Comparison of ENCODE assay signal across 34 mouse cellular contexts in genomic region chr4:141464722-141465121, GRCm38 (mm10). TPM values are rescaled to one million over a fixed set of nuclear protein-coding genes. Genes with fewer than 3 reads are reported as not detected.
"Had no signal": no experiment of that assay in that cellular context is flagged by ENCODE, and none has a peak within 500 bp of the region (broad histone marks: within the 10 kb centered on the region; RNA-seq: fewer than 3 reads in every experiment).

No protein-coding gene starts in this region.

- H3K4me2 ChIP-seq: heart, embryonic 11.5 days; heart, embryonic 13.5 days; heart, embryonic 15.5 days; hindbrain, embryonic 13.5 days; hindbrain, embryonic 15.5 days; kidney, embryonic 15.5 days; limb, embryonic 12.5 days; liver, embryonic 12.5 days had no signal

- H3K4me3 ChIP-seq: heart, embryonic 13.5 days; heart, embryonic 15.5 days; hindbrain, embryonic 13.5 days; hindbrain, embryonic 15.5 days; kidney, embryonic 15.5 days; left cerebral cortex, adult 2 months; limb, embryonic 10.5 days; limb, embryonic 12.5 days; liver, embryonic 12.5 days had no signal

- H3K9me3 ChIP-seq: heart, embryonic 13.5 days; heart, embryonic 15.5 days; hindbrain, embryonic 13.5 days; hindbrain, embryonic 15.5 days; kidney, embryonic 15.5 days; limb, embryonic 10.5 days; limb, embryonic 12.5 days; liver, embryonic 12.5 days had no signal

- H3K9ac ChIP-seq: heart, embryonic 13.5 days; heart, embryonic 15.5 days; hindbrain, embryonic 13.5 days; hindbrain, embryonic 15.5 days; kidney, embryonic 15.5 days; limb, embryonic 12.5 days; liver, embryonic 12.5 days; liver, embryonic 14.5 days had no signal

- H3K27me3 ChIP-seq: heart, embryonic 13.5 days; heart, embryonic 15.5 days; hindbrain, embryonic 13.5 days; hindbrain, embryonic 15.5 days; kidney, embryonic 15.5 days; limb, embryonic 12.5 days; liver, embryonic 12.5 days had no signal

- ATAC-seq: hindbrain, postnatal 0 days; liver, embryonic 12.5 days had no signal

- DNase-seq: gastrocnemius, postnatal 14 days; gastrocnemius, postnatal 36 days; heart, adult 18-20 months; heart, postnatal 14 days; heart, postnatal 36 days; kidney, adult 11 months; kidney, adult 2 months; kidney, adult 9 months; kidney, postnatal 14 days; kidney, postnatal 36 days; layer of hippocampus, adult 9-11 months had no signal

- H3K4me1 ChIP-seq: heart, embryonic 13.5 days; limb, embryonic 10.5 days; limb, embryonic 12.5 days had no signal

- H3K27ac ChIP-seq: heart, embryonic 13.5 days; heart, embryonic 15.5 days; hindbrain, embryonic 13.5 days; hindbrain, embryonic 15.5 days; hindbrain, postnatal 0 days; kidney, embryonic 15.5 days; kidney, postnatal 0 days; left cerebral cortex, adult 2 months; limb, embryonic 10.5 days; limb, embryonic 12.5 days; liver, embryonic 12.5 days; liver, embryonic 14.5 days had no signal

RNA-seq across cellular contexts. Expression of gene Srarp, which starts 28.8 kb away (rescaled TPM):
- total RNA-seq: gastrocnemius, postnatal 14 days; hematopoietic stem cell, adult 5-6 weeks; liver, adult 2 months had no signal
- polyA plus RNA-seq: heart, embryonic 11.5 days; heart, embryonic 13.5 days; heart, embryonic 15.5 days; heart, postnatal 0 days; hindbrain, embryonic 11.5 days; hindbrain, embryonic 13.5 days; intestine, embryonic 14.5 days; kidney, embryonic 15.5 days; limb, embryonic 10.5 days; limb, embryonic 12.5 days; limb, embryonic 14.5 days; liver, adult 2 months; liver, embryonic 12.5 days; liver, embryonic 14.5 days; liver, embryonic 16.5 days had no signal

RNA-seq across cellular contexts. Expression of gene Hspb7, which starts 44.1 kb away (rescaled TPM):
- total RNA-seq: hindbrain, postnatal 0 days had no signal
- polyA plus RNA-seq: hindbrain, embryonic 11.5 days; hindbrain, embryonic 15.5 days; limb, embryonic 12.5 days had no signal

RNA-seq across cellular contexts. Expression of gene Clcnkb, which starts 48.9 kb away (rescaled TPM):
- total RNA-seq: hematopoietic stem cell, adult 5-6 weeks; layer of hippocampus, adult 8-10 months; layer of hippocampus, postnatal 14 days; left cerebral cortex, adult 2 months; left cerebral cortex, postnatal 14 days; liver, adult 2 months had no signal
- polyA plus RNA-seq: hindbrain, embryonic 11.5 days; hindbrain, embryonic 13.5 days; hindbrain, embryonic 15.5 days; limb, embryonic 10.5 days; limb, embryonic 12.5 days; liver, adult 2 months; liver, embryonic 12.5 days; liver, embryonic 14.5 days; liver, embryonic 16.5 days had no signal
